ENCODE assay signal across 15 mouse cellular contexts in genomic region chr3:116826471-116827215, GRCm38 (mm10).
"Had no signal": no experiment of that assay in that cellular context is flagged by ENCODE, and none has a peak within 500 bp of the region (broad histone marks: within the 10 kb centered on the region; RNA-seq: fewer than 3 reads in every experiment).

No protein-coding gene starts in this region.

- DNase-seq: kidney, adult 2 months; kidney, postnatal 25 days; lung, adult 2 months; lung, postnatal 10 days; right cerebral cortex, postnatal 14 days; thymus, postnatal 4 days had no signal

- H3K4me1 ChIP-seq: limb, embryonic 12.5 days; liver, embryonic 15.5 days; midbrain, embryonic 15.5 days; neural tube, embryonic 13.5 days had no signal

- H3K4me2 ChIP-seq: limb, embryonic 12.5 days; liver, embryonic 11.5 days; liver, embryonic 15.5 days; midbrain, embryonic 11.5 days; midbrain, embryonic 15.5 days; neural tube, embryonic 13.5 days had no signal

- ATAC-seq: midbrain, embryonic 15.5 days had no signal

- H3K4me3 ChIP-seq: left cerebral cortex, adult 2 months; limb, embryonic 12.5 days; liver, embryonic 15.5 days; megakaryocyte, embryonic 14.5 days; midbrain, embryonic 15.5 days; neural tube, embryonic 13.5 days had no signal

- H3K9ac ChIP-seq: limb, embryonic 12.5 days; liver, embryonic 15.5 days; midbrain, embryonic 15.5 days; neural tube, embryonic 13.5 days had no signal

- H3K27me3 ChIP-seq: limb, embryonic 12.5 days; liver, embryonic 15.5 days; megakaryocyte, embryonic 14.5 days; midbrain, embryonic 15.5 days; neural tube, embryonic 13.5 days had no signal

- H3K36me3 ChIP-seq: limb, embryonic 12.5 days; liver, embryonic 15.5 days; midbrain, embryonic 15.5 days; neural tube, embryonic 13.5 days had no signal

- H3K9me3 ChIP-seq: limb, embryonic 12.5 days; liver, embryonic 15.5 days; megakaryocyte, embryonic 14.5 days; midbrain, embryonic 15.5 days; neural tube, embryonic 13.5 days had no signal

- H3K27ac ChIP-seq: left cerebral cortex, adult 2 months; limb, embryonic 12.5 days; liver, embryonic 15.5 days; macrophage; midbrain, embryonic 15.5 days; neural tube, embryonic 13.5 days had no signal
